Mouse (Mus musculus) MEL (cell line): Measurements from ENCODE around the gene Wdr81. TPM values are rescaled to one million over a fixed set of nuclear protein-coding genes. Genes with fewer than 3 reads are reported as not detected.

Source experiments
- DNase-seq: peaks from one replicate; pipeline ENCODE4 v3.0.0; 2011; ENCODE audit warnings: low read depth, low spot score
- H3K27ac ChIP-seq: 2 replicates; pipeline ENCODE4 v1.5.1; 2012; ENCODE audit warnings: low read depth, mild to moderate bottlenecking, control low read depth, low read length, moderate library complexity; ENCODE audit not compliant: control insufficient read depth
- H3K27me3 ChIP-seq, 2 experiments: fragments of 150-350 bp in 1 of 2; sonication (generic) in 1 of 2; 2 replicates each; pipeline ENCODE4 v1.6.1; 2012; ENCODE audit warnings: low read length in 2 of 2, mild to moderate bottlenecking in 2 of 2, improper control_type of control experiment in 1 of 2, moderate library complexity in 1 of 2; ENCODE audit not compliant: insufficient read depth in 2 of 2, control insufficient read depth in 1 of 2
- H3K36me3 ChIP-seq, 2 experiments: 2 replicates each; pipeline ENCODE4 v1.6.1; 2012 to 2014; ENCODE audit warnings: low read length in 2 of 2, improper control_type of control experiment in 1 of 2, inconsistent platforms in 1 of 2, mild to moderate bottlenecking in 1 of 2; ENCODE audit not compliant: insufficient read depth in 2 of 2, control insufficient read depth in 1 of 2
- H3K4me1 ChIP-seq, 2 experiments: fragments of 150-350 bp in 1 of 2; sonication (generic) in 1 of 2; 2 replicates each; pipeline ENCODE4 v1.6.1; 2012; ENCODE audit warnings: low read length in 2 of 2, improper control_type of control experiment in 1 of 2, mild to moderate bottlenecking in 1 of 2; ENCODE audit not compliant: insufficient read depth in 2 of 2, control insufficient read depth in 1 of 2
- H3K4me3 ChIP-seq, 2 experiments: fragments of 150-350 bp in 1 of 2; sonication (generic) in 1 of 2; 2 replicates each; pipeline ENCODE4 v1.5.1; 2012; ENCODE audit warnings: low read depth in 2 of 2, low read length in 2 of 2, mild to moderate bottlenecking in 2 of 2, moderate library complexity in 2 of 2, control low read depth in 1 of 2, improper control_type of control experiment in 1 of 2; ENCODE audit not compliant: control insufficient read depth in 1 of 2, insufficient read depth in 1 of 2
- H3K79me2 ChIP-seq: 2 replicates; pipeline ENCODE4 v1.6.1; 2012; ENCODE audit warnings: mild to moderate bottlenecking, low read length, moderate library complexity; ENCODE audit not compliant: control insufficient read depth, poor library complexity, insufficient read depth
- H3K9ac ChIP-seq: 2 replicates; pipeline ENCODE4 v1.6.1; 2012; ENCODE audit warnings: low read depth, mild to moderate bottlenecking, control low read depth, low read length, moderate library complexity; ENCODE audit not compliant: control insufficient read depth, poor library complexity, severe bottlenecking
- H3K9me3 ChIP-seq: fragments of 150-350 bp; sonication (generic); replicated peaks from 2 replicates; pipeline ENCODE4 v1.6.1; 2012; ENCODE audit warnings: mild to moderate bottlenecking, low read length, improper control_type of control experiment, moderate library complexity; ENCODE audit not compliant: insufficient read depth
- BHLHE40 ChIP-seq: IDR thresholded peaks from 2 replicates; pipeline ENCODE4 v1.6.1; 2012; ENCODE audit warnings: low read depth, mild to moderate bottlenecking, inconsistent platforms, low read length, improper control_type of control experiment, borderline replicate concordance
- CHD1 ChIP-seq: IDR thresholded peaks from 2 replicates; pipeline ENCODE4 v1.6.1; 2012; ENCODE audit warnings: low read depth, mild to moderate bottlenecking, inconsistent platforms, low read length, improper control_type of control experiment
- CTCF ChIP-seq, 3 experiments: IDR thresholded peaks in 2 of 3; conservative IDR thresholded peaks in 1 of 3; 2 replicates each; pipeline ENCODE4 v1.5.1; 2011 to 2012; ENCODE audit warnings: low read length in 3 of 3, low read depth in 2 of 3, mild to moderate bottlenecking in 2 of 3, improper control_type of control experiment in 1 of 3, inconsistent platforms in 1 of 3, mixed read lengths in 1 of 3, moderate library complexity in 1 of 3; ENCODE audit not compliant: control insufficient read depth in 1 of 3, insufficient read depth in 1 of 3, poor library complexity in 1 of 3, severe bottlenecking in 1 of 3
- E2F4 ChIP-seq: IDR thresholded peaks from 2 replicates; pipeline ENCODE4 v1.6.1; 2011; ENCODE audit warnings: low read depth, low read length, improper control_type of control experiment, borderline replicate concordance
- ELF1 ChIP-seq: IDR thresholded peaks from 2 replicates; pipeline ENCODE4 v1.6.1; 2014; ENCODE audit warnings: low read depth, mild to moderate bottlenecking, inconsistent platforms, low read length, improper control_type of control experiment, moderate library complexity
- EP300 ChIP-seq, 2 experiments: IDR thresholded peaks; 2 replicates each; pipeline ENCODE4 v1.6.1; 2011; ENCODE audit warnings: improper control_type of control experiment in 2 of 2, low read length in 2 of 2, low read depth in 1 of 2, mild to moderate bottlenecking in 1 of 2
- ETS1 ChIP-seq: IDR thresholded peaks from 2 replicates; pipeline ENCODE4 v1.6.1; 2012; ENCODE audit warnings: low read depth, mild to moderate bottlenecking, inconsistent platforms, low read length, improper control_type of control experiment, moderate library complexity
- GATA1 ChIP-seq: IDR thresholded peaks from 2 replicates; pipeline ENCODE4 v1.6.1; 2011; ENCODE audit warnings: low read depth, low read length, improper control_type of control experiment
- MAFK ChIP-seq: IDR thresholded peaks from 2 replicates; pipeline ENCODE4 v1.6.1; 2011; ENCODE audit warnings: low read depth, mild to moderate bottlenecking, low read length, improper control_type of control experiment, borderline replicate concordance
- MAX ChIP-seq: IDR thresholded peaks from 2 replicates; pipeline ENCODE4 v1.6.1; 2011; ENCODE audit warnings: low read length, improper control_type of control experiment
- MAZ ChIP-seq: IDR thresholded peaks from 2 replicates; pipeline ENCODE4 v1.6.1; 2012; ENCODE audit warnings: low read depth, mild to moderate bottlenecking, inconsistent platforms, low read length, improper control_type of control experiment
- MEF2A ChIP-seq: IDR thresholded peaks from 2 replicates; pipeline ENCODE4 v1.6.1; 2014; ENCODE audit warnings: low read depth, mild to moderate bottlenecking, inconsistent platforms, low read length, improper control_type of control experiment; ENCODE audit not compliant: poor library complexity, insufficient replicate concordance, severe bottlenecking; ENCODE audit errors: extremely low read depth
- MXI1 ChIP-seq: IDR thresholded peaks from 2 replicates; pipeline ENCODE4 v1.6.1; 2011; ENCODE audit warnings: mild to moderate bottlenecking, low read depth, low read length, improper control_type of control experiment
- MYB ChIP-seq: IDR thresholded peaks from 2 replicates; pipeline ENCODE4 v1.6.1; 2011; ENCODE audit warnings: mild to moderate bottlenecking, low read depth, low read length, improper control_type of control experiment
- NELFE ChIP-seq: IDR thresholded peaks from 2 replicates; pipeline ENCODE4 v1.6.1; 2011; ENCODE audit warnings: low read depth, low read length, improper control_type of control experiment
- POLR2A ChIP-seq, 2 experiments: IDR thresholded peaks; 2 replicates each; pipeline ENCODE4 v1.6.1; 2011 to 2012; ENCODE audit warnings: low read length in 2 of 2, mild to moderate bottlenecking in 2 of 2, control low read depth in 1 of 2, improper control_type of control experiment in 1 of 2, low read depth in 1 of 2, moderate library complexity in 1 of 2; ENCODE audit not compliant: control insufficient read depth in 1 of 2, insufficient read depth in 1 of 2, poor library complexity in 1 of 2
- RCOR1 ChIP-seq: IDR thresholded peaks from 2 replicates; pipeline ENCODE4 v1.6.1; 2012; ENCODE audit warnings: low read depth, mild to moderate bottlenecking, inconsistent platforms, low read length, improper control_type of control experiment
- SIN3A ChIP-seq: IDR thresholded peaks from 2 replicates; pipeline ENCODE4 v1.6.1; 2012; ENCODE audit warnings: low read length, improper control_type of control experiment, inconsistent platforms
- TAL1 ChIP-seq: IDR thresholded peaks from 2 replicates; pipeline ENCODE4 v1.6.1; 2012; ENCODE audit warnings: mild to moderate bottlenecking, inconsistent platforms, low read length, moderate library complexity, mixed read lengths
- TBP ChIP-seq: IDR thresholded peaks from 2 replicates; pipeline ENCODE4 v1.8.0; 2011; ENCODE audit warnings: low read depth, low read length, improper control_type of control experiment
- TCF12 ChIP-seq: IDR thresholded peaks from 2 replicates; pipeline ENCODE4 v1.6.1; 2014; ENCODE audit warnings: low read depth, mild to moderate bottlenecking, inconsistent platforms, low read length, improper control_type of control experiment, moderate library complexity
- USF1 ChIP-seq: IDR thresholded peaks from 2 replicates; pipeline ENCODE4 v1.6.1; 2014; ENCODE audit warnings: low read depth, mild to moderate bottlenecking, inconsistent platforms, low read length, improper control_type of control experiment, moderate library complexity
- ZC3H11A ChIP-seq: IDR thresholded peaks from 2 replicates; pipeline ENCODE4 v1.6.1; 2012; ENCODE audit warnings: low read depth, mild to moderate bottlenecking, inconsistent platforms, low read length, improper control_type of control experiment
- ZKSCAN1 ChIP-seq: IDR thresholded peaks from 2 replicates; pipeline ENCODE4 v1.6.1; 2012; ENCODE audit warnings: low read depth, mild to moderate bottlenecking, inconsistent platforms, low read length, improper control_type of control experiment, moderate library complexity
- ZNF384 ChIP-seq: IDR thresholded peaks from 2 replicates; pipeline ENCODE4 v1.6.1; 2012; ENCODE audit warnings: low read depth, mild to moderate bottlenecking, inconsistent platforms, low read length, improper control_type of control experiment
- polyA plus RNA-seq, 2 experiments: library from polyadenylated mRNA; stranded (reverse) in 1 of 2; unstranded in 1 of 2; fragments of >175 nt in 1 of 2; fragments of >200 nt in 1 of 2; gene quantifications; 2 replicates each; pipeline versions ENCODE4 v1.2.1 to v1.2.4; 2012; ENCODE audit warnings: low replicate concordance in 2 of 2, low read depth in 1 of 2; ENCODE audit not compliant: insufficient read length in 2 of 2, insufficient read depth in 1 of 2, missing spikeins in 1 of 2
- total RNA-seq: library from RNA; depleted of rRNA; stranded (reverse); fragments of 300-350 nt; gene quantifications from 2 replicates; pipeline ENCODE4 v1.2.3, GENCODE M21; 2012

The Wdr81 gene
- total and polyA plus RNA-seq, 3 experiments = 7.0 to 13.9 TPM; not detected in 1

GRCm38 (mm10) chr11:75420037-75420436, 34.5 kb downstream of the Wdr81 start:
- Histone ChIP-seq H3K27me3 (no peaks in the 10 kb centered on the region), H3K4me3 (no peak overlapping the region), H3K79me2 (no peaks in the 10 kb centered on the region), H3K9ac (no peak overlapping the region), H3K4me1 (peaks cover 0 to 6% of the 10 kb centered on the region in 2 experiments; a peak in 1 of 4 replicates), H3K9me3 (no peaks in the 10 kb centered on the region), H3K36me3 (no peaks in the 10 kb centered on the region), H3K27ac (no peak overlapping the region)
- no peak for DNase-seq
- TF ChIP-seq TCF12 (no peak), ELF1 (no peak), ETS1 (no peak), NELFE (no peak), MAZ (no peak), USF1 (no peak), ZKSCAN1 (no peak), MEF2A (no peak), MYB (no peak), TAL1 (no peak), CHD1 (no peak), POLR2A (IDR thresholded peaks at IDR 0.05; ENCODE audit: control insufficient read depth in 1 of 2, insufficient read depth in 1 of 2, low read depth in 1 of 2, low read length in 2 of 2, poor library complexity in 1 of 2) (no peak), ZC3H11A (no peak), ZNF384 (no peak), GATA1 (no peak), RCOR1 (no peak), MXI1 (no peak), EP300 (IDR thresholded peaks at IDR 0.05; ENCODE audit: low read depth in 1 of 2, low read length in 2 of 2) (no peak), E2F4 (no peak), TBP (no peak)

- Histone ChIP-seq H3K9me3 (no peaks in the 10 kb centered on the region), H3K27me3 (no peaks in the 10 kb centered on the region), H3K4me1 (peaks cover 0 to 10% of the 10 kb centered on the region in 2 experiments; a peak in 2 of 4 replicates), H3K79me2 (no peaks in the 10 kb centered on the region), H3K36me3 (no peaks in the 10 kb centered on the region), H3K9ac (no peak overlapping the region), H3K4me3 (no peak overlapping the region)
- no peak for DNase-seq
- no peak for TF ChIP-seq ZNF384
- no peak for TF ChIP-seq GATA1
- TF ChIP-seq ELF1 = no peak
- TF ChIP-seq SIN3A = no peak
- TF ChIP-seq POLR2A (IDR thresholded peaks at IDR 0.05; ENCODE audit: control insufficient read depth in 1 of 2, insufficient read depth in 1 of 2, low read depth in 1 of 2, low read length in 2 of 2, poor library complexity in 1 of 2) = no peak
- no peak for TF ChIP-seq MAX
- no peak for TF ChIP-seq E2F4
- TF ChIP-seq CTCF (IDR thresholded peaks at IDR 0.05 in 2 of 3, conservative IDR thresholded peaks at IDR 0.05 in 1 of 3; ENCODE audit: control insufficient read depth in 1 of 3, insufficient read depth in 1 of 3, low read depth in 2 of 3, low read length in 3 of 3, poor library complexity in 1 of 3, severe bottlenecking in 1 of 3) = no peak
- TF ChIP-seq BHLHE40 = no peak
- TF ChIP-seq MAFK = no peak
- TF ChIP-seq, all 39 proteins: peak for 0
- H3K27ac ChIP-seq = no peak overlapping the region
Measured at GRCm38 (mm10) chr11:75415994-75416393, 38.5 kb downstream of the Wdr81 start.
